Mouse (Mus musculus): Measurements from ENCODE around the gene Clmp.

The Clmp gene

GRCm38 (mm10) chr9:40693026-40693425 is 7.3 kb downstream of the Clmp start:
- DNase-seq, result no peak

GRCm38 (mm10) chr9:40693768-40694167 is 8.0 kb downstream of the Clmp start:
- peak; percentile 54 to 71 for DNase-seq

GRCm38 (mm10) chr9:40694284-40694683 is 8.5 kb downstream of the Clmp start:
- DNase-seq, result no peak

GRCm38 (mm10) chr9:40696086-40696485 is 10.3 kb downstream of the Clmp start:
- no peak for DNase-seq

GRCm38 (mm10) chr9:40699194-40699593 is 13.4 kb downstream of the Clmp start:
- no peak for DNase-seq

GRCm38 (mm10) chr9:40700253-40700652 is 14.5 kb downstream of the Clmp start:
- no peak for DNase-seq

GRCm38 (mm10) chr9:40704364-40705276 is 18.9 kb downstream of the Clmp start:
- no peak for DNase-seq

GRCm38 (mm10) chr9:40708448-40709140 is 22.8 kb downstream of the Clmp start:
- no peak for DNase-seq

- no peak for DNase-seq
These were observed 23.4 kb downstream of the Clmp start for GRCm38 (mm10) chr9:40709141-40709537.

GRCm38 (mm10) chr9:40709587-40709986 is 23.8 kb downstream of the Clmp start:
- no peak for DNase-seq

- no peak for DNase-seq
These were observed 24.2 kb downstream of the Clmp start for GRCm38 (mm10) chr9:40709991-40710390.

- no peak for DNase-seq
These were observed 25.9 kb downstream of the Clmp start for GRCm38 (mm10) chr9:40711654-40712053.

GRCm38 (mm10) chr9:40717182-40717874 is 31.6 kb downstream of the Clmp start:
- peak; percentile 56 to 74 for DNase-seq

- DNase-seq, result peak; percentile 31 to 55
These were observed 32.1 kb downstream of the Clmp start for GRCm38 (mm10) chr9:40717875-40718185.

GRCm38 (mm10) chr9:40720881-40721280 is 35.1 kb downstream of the Clmp start:
- no peak for DNase-seq

GRCm38 (mm10) chr9:40723311-40723772 is 37.6 kb downstream of the Clmp start:
- peak in 1 of 2 experiments; percentile 39 for DNase-seq

GRCm38 (mm10) chr9:40724978-40725377 is 39.2 kb downstream of the Clmp start:
- no peak for DNase-seq

GRCm38 (mm10) chr9:40727140-40727823 is 41.5 kb downstream of the Clmp start:
- DNase-seq, result no peak

- no peak for DNase-seq
These were observed 42.2 kb downstream of the Clmp start for GRCm38 (mm10) chr9:40727824-40728495.

GRCm38 (mm10) chr9:40730302-40730700 is 44.5 kb downstream of the Clmp start:
- no peak for DNase-seq

GRCm38 (mm10) chr9:40730701-40731590 is 45.2 kb downstream of the Clmp start:
- peak; percentile 88 to 92 for DNase-seq

All from kidney, postnatal 4 days (tissue).